ENCODE assay signal across 1 mouse cellular context in genomic region chr5:36700939-36701620, GRCm38 (mm10).
A peak's percentile ranks its signal among the peaks of the same experiment; 100 is the strongest.
TF ChIP-seq lines count a peak whose summit lies in the region.

No protein-coding gene starts in this region.

TF ChIP-seq in MEL, 35 proteins besides CTCF, POLR2A, EP300 and RAD21 (continued from another document):
- no peak for TF ChIP-seq MAX (IDR thresholded peaks at IDR 0.05; ENCODE audit: low read length)
- TF ChIP-seq ELF1 (IDR thresholded peaks at IDR 0.05; ENCODE audit: low read depth, low read length), result no peak
- TF ChIP-seq CHD1 (IDR thresholded peaks at IDR 0.05; ENCODE audit: low read depth, low read length), result no peak
- no peak for TF ChIP-seq POLR2AphosphoS2 (IDR thresholded peaks at IDR 0.05; ENCODE audit: low read length)
- no peak for TF ChIP-seq USF1 (IDR thresholded peaks at IDR 0.05; ENCODE audit: low read depth, low read length)
- TF ChIP-seq MEF2A (IDR thresholded peaks at IDR 0.05; ENCODE audit: extremely low read depth, insufficient replicate concordance, low read depth, low read length, poor library complexity, severe bottlenecking), result no peak
- TF ChIP-seq ZMIZ1 (IDR thresholded peaks at IDR 0.05; ENCODE audit: low read depth, low read length), result no peak
- TF ChIP-seq GATA1 (IDR thresholded peaks at IDR 0.05; ENCODE audit: low read depth, low read length), result peak; percentile 66
- TF ChIP-seq UBTF (IDR thresholded peaks at IDR 0.05; ENCODE audit: borderline replicate concordance, insufficient read depth, low read depth, low read length), result no peak
- no peak for TF ChIP-seq MYC (IDR thresholded peaks at IDR 0.05; ENCODE audit: low read depth, low read length)
- no peak; the same call in 1 of the 2 replicates for TF ChIP-seq MXI1 (IDR thresholded peaks at IDR 0.05; ENCODE audit: low read depth, low read length)
- no peak for TF ChIP-seq POLR2AphosphoS5 (IDR thresholded peaks at IDR 0.05; ENCODE audit: borderline replicate concordance, low read depth, low read length)
TF ChIP-seq in MEL: peak in this region for 3.
